Mouse (Mus musculus) embryo, embryonic 10.5 days (tissue): ENCODE data around the gene Lrrc8d.
A peak's percentile ranks its signal among the peaks of the same experiment; 100 is the strongest.

Experiments used
- DNase-seq: peaks from one replicate; pipeline ENCODE4 v3.0.0-alpha.2; 2015; ENCODE audit warnings: low spot score

The Lrrc8d gene

DNA sequence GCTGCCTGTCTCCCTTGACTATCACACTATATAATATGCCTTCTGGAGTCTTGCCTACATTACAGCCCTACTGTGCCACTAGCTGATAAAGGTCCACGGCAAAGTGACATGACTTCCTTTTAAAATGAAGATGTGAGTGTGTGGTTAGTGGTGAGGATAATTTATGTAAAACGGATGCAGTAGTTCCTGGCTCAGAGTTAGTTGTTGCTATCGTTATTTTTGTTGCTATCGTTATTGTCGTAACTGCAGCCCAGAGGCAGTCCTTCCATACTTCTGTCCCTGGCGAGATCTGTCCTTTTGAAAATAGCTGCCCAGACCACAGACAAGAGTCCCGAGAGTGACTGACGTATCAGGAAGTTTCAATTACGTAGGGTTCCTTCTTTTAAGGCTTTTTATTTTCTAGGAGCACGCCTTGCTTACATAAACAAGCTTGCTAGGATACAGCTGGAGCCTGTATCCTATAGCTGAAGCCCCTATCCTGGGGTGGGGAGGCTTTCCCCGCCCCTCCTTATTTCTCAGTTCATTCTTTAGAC, 18.4 kb downstream of the Lrrc8d start:
- DNase-seq, result no peak

DNA sequence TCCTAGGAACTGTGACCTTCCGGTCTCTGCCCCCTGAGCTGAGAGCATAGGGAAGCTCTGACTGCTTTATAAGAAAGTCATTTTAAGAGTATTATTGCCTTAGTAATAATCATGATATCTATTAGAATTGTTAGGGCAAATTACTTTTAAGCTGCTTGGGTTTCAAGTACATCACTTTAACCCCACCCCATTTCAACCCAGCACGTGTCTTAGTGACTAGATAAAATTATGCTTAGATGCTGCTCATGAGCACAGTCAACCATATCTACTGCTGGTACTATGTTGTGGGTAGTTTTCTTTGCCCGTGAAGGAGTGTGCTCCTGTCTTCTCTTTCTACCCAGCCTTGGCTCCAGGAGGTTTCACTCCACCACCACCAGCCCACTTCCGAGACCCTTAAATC, 21.5 kb downstream of the Lrrc8d start:
- no peak for DNase-seq

DNA sequence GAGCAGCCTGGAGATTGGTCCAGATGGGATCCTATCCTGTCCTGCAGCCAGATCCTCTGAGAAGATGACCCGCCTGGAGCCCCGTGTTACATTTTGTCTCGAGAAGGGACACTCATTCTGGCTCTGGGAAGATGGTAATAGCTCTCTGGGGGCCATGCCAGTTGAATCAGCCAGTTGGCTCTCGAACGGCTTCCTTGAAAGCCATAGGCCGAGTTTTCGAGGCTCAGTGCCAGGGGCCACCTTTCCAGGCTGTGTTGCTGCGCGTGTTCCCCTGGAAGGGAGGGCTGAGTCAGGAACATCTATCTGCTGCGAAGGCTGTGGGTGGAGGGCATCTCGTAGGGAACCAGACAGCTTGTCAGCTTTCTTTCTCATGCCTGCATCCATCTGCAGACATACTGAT, 23.0 kb downstream of the Lrrc8d start:
- DNase-seq, result no peak

DNA sequence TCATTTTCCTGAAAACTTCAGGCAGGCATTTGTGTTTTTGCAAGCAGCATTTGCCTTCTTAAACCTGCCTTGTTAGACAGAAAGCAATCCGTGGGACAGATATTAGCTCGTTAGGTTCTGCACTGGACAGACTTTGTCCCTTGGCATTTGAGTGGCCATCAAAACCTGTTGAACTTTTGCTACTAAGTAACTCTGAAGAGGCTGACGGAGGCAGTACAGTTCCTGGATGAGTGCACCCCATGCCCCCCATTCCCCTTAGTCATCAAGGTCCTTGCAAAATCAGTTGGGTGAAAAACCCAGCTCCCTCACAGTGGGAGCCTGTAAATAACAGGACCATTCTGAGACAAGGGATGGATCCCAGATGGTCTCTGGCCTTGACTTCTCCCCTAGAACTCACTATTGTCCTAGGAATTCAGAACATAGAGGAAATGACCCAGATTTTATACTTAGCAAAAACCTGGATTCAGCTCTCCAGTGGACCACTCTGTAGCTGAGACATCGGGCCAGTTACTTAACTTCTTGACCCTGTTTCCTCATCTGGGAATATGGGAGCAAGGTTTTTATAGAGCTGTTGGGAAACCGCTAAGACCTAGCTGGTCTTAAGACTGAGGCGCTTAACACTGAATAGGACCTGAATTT, 30.5 kb downstream of the Lrrc8d start:
- DNase-seq, result no peak

DNA sequence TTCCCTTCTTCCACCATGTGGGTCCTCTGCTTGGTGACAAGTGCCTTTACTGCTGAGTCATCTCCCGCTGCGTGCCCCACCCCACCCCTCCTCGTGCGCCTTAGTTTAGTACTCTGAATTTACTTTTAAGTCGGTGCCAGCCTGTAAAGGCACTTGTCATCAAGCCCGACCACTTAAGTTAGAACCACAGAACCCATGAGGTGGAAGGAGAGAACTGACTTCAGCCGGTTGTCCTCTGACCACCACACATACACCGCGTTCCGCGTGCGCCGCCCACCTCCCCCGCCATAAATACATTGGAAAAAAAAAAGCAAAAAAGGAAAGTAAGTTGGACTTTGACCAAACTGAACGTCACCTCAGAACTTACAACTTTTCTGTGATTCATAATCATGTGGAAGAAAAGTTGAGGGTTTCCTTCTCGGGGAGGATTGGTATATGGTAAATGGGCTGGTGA, 31.4 kb downstream of the Lrrc8d start:
- no peak for DNase-seq

DNA sequence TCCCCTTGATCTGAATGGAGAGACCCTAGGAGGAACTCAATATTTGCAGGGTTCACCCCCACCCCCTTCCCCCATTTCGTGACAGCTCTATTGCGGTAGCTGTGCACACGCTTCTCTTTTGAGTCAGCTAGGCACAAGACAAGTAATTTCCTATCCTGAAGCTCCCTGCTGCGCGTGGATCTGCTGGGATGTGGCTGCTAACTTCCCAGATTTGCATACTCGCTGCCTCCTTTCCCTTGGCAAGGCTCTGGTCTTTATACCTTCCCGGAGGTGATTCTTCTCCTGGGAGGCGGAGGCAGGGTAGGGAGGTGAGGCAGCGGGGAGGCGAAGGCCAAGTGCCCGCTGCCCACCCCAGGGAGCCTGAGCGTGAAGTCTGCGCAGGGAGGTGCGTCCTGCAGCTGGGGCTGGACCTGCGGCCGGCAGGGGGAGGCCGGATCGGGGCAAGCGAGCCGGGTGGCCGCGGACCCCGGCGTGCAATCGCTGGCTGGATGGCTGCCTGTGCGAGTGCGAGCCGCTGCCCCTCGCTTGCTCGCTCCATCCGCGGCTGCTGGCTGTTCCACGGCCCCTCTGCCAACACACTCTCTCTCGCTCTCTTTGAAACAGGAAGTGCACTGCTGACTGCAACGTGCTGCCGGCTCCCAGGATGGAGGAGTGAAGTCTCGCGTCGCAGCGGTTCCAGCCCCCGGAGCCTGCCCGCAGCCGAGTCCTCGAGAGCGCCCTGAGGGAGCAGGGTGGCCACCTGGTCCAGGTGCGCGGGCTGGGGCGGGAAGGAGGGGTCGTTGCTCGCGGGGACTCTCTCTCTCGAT, 32.1 kb downstream of the Lrrc8d start:
- DNase-seq, result peak; percentile 53

DNA sequence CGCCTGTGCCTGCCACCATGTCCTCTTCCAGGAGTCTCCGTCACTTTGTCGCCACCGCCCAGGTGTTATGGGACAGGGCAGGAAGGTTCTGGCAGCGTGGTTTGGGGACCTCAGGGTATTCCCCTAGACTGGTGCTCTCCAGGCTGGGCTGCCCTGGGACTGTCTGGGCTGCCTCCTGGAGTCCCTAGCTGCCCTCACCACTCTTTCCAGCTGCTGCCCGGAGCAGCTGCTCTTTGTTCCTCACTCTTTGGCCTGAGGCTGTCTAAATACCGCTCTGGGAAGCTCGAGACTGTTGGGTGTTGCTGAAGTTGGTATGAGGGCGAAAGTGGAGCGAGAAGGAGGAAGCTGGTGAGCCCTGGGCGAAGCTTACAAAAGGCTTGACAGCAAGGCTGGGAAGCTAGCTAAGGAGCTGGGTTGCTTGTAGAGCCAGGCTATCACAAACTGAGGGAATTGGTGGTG, 32.7 kb downstream of the Lrrc8d start:
- DNase-seq, result peak; percentile 34

DNA sequence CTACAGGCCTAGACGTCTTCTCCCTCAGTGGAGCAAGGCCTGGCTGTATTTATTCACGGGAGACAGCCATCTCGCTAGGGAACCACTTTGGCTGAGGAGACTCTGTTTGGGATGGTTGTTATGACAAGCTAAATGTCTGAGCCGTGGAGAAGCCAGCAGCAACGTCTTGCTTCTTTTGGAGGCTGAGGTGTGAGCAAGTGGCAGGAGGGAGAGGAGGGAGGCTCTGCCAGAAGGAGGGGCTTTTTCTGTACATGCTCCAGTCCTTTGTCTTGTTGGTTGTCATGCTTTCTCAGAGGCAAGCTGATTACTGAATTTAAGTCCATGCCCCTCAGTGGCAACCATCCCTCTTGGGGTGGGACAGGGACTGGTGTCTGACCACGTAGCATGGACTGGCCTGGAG, 33.5 kb downstream of the Lrrc8d start:
- DNase-seq, result no peak

DNA sequence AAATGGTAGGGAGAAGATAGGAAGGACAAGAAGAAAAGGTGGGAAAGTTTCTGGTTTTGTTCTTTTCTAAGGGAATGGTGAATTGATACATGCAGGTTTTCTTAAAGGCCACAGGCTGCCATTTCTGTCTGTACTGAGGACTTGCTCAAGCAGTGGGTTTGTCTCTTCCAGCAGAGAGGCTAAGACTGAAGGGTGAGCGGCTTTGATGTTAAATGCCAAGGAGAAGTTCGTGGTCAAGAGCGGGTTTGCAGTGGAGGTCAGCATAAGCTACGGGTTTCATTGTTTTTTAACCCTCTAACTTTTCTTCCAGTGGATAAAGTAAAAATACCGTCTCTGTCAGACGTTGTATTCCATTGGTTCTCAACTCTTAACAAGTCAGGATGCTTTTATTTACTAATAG, 36.6 kb downstream of the Lrrc8d start:
- no peak for DNase-seq

DNA sequence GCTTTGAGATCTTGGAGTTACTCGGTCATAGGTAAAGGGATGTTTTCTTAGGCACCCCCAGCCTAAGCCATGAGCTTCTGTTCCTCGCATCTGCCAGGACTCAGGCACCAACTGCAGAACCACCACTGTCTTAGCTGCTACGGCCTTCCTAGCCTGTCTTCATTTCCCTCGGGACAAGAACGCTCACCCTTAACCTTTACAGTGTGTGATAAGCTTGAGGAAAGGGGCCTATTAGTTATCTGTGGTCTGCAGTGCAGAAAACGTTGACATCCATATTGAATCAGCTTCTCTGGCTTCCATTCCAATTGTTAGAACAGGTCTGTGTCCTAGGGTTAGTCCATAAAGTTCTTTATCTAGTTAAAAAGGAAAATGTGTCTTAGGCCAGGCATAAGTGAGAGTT, 37.4 kb downstream of the Lrrc8d start:
- no peak for DNase-seq

DNA sequence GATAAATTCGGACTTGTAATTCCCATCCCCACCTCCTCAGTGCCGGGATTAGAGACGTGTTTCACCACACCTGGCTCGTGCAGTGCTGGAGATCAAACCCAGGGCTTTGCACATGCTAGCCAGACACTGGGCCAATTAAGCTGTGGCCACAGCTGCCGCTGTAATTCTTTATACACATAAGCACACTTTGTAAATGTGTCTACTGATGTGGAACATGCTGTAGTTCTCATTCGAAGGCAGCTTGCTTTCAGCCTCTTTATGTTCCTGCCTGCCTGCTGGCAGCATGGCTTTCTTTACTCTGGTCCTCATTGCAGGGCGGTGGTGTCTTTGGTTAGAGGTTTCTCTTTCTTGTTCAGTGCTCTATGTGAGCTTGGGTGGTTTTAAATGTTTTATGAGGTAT, 40.7 kb downstream of the Lrrc8d start:
- DNase-seq, result peak; percentile 42

DNA sequence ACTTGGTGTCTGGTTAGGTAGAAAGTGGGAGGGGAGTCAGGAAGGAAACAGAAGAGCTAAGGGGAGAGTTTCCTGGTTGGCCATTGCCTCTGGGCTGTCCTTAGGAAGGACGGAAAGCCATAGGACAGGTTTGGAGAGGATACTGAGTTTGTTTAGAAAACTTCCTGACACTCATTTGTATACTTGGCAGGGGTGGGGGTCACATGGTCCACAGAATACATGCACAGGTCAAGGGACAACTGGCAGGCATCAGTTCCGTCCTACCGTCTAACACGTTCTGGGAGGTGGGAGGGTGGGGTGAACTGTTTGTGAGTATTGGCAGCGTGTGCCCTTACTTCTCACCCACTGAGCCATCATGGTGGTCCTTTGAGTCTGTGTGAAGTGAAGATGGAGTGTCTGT, 42.9 kb downstream of the Lrrc8d start:
- no peak for DNase-seq

DNA sequence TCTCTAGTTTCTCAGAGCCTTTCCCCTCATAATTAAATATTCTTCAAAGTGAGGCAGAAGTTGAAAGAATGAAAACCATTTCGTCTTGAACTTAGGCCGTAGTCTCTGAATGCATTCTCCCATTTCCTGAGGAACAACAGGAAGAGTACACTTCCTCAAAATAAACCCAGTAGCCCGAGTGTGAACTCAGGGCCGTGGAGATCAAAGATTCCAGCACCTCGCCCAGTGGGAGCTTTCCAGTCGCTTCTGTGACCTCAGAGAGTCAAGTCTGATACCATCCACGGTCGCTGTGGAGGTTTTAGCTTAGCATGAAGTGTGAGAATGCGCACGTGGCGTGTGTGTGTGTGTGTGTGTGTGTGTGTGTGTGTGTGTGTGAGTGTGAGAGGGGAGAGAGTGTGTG, 45.6 kb downstream of the Lrrc8d start:
- no peak for DNase-seq

DNA sequence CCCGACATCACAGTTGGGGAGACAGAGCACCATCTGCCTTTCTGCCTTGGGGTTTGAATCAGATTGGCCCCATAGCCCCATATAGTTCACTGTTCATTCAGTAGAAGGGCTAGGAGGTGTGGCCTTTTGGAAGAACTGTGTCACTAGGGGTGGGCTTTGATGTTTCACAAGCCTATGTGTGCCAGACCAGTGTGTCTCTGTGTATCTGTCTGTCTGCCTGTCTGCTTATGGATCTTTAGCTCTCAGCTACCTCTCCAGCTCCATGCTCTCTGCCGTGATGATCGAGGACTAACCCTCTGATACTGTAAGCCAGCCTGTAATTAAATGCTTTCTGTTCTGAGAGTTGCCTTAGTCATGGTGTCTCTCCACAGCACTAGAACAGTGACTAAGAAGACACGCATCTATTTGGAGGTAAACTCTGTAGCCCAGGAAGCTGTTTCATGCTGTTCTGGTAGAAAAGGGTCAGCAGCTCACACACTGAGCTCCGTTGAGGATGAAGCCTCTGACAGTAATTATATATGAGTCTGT, 46.2 kb downstream of the Lrrc8d start:
- no peak for DNase-seq

DNA sequence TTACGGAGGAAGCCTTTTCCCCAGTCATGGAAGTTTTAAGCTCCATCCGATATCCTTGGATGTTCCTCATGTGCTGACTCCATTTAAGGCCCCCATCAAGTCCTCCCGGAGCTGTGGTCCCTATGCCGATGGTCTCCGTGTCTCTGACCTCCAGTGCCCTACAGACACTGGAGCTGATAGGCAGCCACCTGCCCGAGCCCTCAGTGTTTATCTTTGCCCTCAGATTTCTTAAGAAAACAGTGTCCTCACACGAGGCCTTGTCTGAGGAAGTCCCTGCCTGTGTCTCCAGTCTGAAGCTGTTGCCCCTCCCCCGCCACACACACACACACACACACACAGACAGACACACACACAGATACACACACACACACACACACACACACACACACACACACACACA, 55.0 kb downstream of the Lrrc8d start:
- no peak for DNase-seq

DNA sequence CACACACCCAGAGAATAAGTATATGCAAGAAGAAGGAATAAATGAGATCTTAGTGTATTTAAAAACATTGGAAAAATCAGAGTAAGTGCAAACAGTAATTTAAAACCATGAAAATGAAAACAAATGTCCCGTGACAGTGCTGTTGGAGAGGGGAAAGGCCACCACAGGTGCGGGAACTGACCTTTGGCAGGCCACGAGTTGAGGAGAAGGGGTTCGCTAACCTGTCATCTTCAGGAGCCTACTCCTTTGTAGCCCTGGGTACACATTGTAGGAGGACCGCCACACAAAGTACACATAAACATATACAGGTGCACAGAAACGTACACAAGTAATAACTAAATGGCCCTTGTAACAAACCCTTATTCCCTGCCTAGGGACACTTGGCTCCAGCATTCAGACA, 55.7 kb downstream of the Lrrc8d start:
- DNase-seq, result no peak

DNA sequence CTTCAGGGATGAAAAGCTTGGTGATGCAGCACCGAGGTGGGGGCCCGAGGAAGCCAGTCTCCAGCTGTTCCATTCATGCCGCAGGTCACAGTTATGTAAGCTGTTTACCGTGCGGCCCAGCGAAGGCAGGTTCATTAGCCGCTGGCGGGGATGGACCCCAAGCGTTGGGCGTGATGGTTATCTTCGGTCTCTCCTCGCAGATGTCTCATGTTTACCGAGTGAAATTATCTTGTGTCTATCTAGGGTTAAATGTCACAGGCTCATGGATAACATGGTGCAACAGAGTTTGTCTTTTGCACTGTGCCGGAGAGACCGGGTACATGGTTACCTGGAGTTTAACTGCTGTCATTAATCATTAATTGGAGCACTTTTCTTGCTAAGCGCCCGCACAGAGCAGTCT, 58.2 kb downstream of the Lrrc8d start:
- no peak for DNase-seq

DNA sequence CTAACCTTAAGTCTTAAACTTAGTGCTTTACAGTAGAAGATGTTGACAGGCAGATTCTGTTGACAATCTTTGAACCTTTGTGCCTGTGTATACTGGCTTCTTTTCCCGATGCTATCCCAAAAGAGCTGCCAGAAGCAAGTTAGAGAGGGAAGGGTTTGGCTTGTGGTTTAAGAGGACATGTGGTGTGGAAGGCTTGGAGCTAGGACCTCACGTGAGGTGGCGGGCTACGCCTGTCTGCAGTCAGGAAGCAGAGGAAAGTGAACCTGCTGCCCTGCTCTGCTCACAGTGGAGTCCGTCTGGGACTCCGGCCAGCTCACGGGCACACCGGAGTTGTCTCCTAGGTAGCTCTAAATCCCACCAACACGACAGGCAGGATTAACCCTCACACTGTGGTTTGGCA, 59.1 kb downstream of the Lrrc8d start:
- DNase-seq, result no peak

DNA sequence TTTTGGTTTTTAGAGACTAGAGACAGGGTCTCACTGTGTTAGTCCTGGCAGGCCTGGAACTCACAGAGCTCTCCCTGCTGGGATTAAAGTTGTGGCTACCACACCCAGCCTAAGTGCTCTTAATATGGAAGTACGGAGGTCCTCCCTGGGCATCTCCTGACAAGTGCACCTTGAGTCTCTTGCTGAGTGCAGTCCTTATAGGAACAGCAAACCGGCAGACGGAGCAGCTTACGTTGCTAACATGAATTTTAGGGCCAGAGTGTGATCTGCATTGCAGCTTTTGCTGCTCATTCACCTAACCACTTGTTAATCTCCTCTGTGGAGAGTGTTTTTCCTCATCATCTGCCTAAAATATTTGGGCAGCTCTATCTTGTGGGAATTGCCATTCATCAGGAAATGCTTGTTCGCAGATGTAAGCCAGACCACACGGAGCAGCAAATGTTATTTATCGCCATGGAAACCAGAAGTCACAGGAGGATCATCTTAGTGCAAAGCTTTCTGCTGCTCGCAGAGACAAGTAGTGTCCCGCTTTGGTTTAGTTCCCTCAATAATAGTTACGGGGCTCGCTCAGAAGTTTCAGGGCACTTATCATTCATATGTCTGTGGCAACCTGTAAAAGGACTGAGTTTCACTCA, 62.2 kb downstream of the Lrrc8d start:
- peak; percentile 83 for DNase-seq

DNA sequence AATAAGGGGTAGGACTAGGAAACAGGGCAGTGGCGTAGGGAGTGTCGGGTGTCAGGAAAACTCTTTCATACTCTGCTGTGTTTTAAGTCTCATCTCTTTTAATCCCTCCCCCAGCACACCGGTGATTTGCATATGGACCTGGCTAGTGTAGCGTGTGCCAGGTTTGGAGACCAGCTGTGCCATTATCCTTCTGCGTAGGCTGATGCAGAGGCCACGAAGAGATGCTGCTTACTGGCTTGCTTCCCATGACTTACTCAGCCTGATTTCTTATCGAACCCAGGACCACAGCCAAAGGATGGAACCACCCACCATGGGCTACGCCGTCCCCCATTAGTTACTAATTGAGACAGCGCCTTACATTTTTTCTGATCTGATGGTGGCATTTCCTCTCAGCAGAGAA, 64.6 kb downstream of the Lrrc8d start:
- no peak for DNase-seq

DNA sequence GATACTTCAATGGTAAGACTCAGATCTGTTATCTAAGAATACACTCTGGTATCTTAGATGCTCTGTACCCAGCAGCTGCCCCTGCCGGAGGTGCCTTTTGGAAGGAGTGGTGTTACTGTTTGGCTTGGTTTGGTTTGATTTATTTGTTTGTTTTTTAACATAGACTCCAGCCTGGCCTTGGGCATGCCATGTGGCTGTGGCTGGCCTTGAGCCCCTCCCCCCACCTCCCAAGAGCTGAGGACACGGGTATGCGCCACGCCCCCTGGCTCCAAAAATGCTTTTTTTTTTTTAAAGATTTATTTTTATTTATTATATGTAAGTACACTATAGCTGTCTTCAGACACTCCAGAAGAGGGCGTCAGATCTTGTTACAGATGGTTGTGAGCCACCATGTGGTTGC, 65.6 kb downstream of the Lrrc8d start:
- no peak for DNase-seq

DNA sequence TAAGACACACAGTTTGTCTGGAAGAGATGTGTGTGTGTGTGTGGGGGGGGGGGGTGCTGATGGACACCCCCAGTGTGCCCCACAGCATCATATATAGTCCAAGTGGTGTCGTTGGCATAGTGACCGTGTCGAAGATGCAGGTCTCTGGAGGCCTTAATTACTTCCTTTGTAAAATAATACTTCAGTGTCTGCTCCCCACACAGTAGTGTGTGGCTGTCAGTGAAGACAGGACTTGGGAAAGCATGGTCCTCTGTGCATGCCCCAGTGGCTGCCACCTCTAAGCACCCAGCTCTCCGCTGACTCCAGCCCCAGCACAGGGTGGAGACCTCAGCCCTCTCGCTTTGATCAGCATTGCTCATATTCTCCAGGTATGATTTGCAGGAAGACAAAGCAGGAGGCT, 76.6 kb downstream of the Lrrc8d start:
- DNase-seq, result no peak
